Mouse (Mus musculus): ENCODE results near the gene Cep83. TPM values are rescaled to one million over a fixed set of nuclear protein-coding genes. Genes with fewer than 3 reads are reported as not detected.

Cep83 gene
- total RNA-seq, 2 experiments from 2014 or later = 33.8 to 36.8 TPM

DNA sequence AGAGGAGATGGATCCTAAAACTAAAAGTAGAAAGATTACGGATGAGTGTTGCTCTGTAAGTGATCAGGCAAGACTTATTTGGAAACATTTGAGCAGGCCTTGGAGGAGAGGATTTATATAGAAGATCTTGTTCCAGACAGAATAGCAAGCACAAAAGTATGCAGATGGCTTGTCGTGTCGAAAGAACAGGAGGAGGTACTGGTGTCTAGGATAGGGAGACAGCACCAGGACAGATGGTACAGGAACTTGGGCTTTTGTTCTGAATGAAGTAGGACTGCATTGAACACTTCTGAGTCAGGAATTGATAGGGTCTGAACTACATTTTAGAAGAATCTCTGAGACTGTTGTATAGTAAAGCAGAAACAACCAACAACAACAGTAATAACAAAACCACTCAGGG is 89.1 kb downstream of the Cep83 start:
- DNase-seq (ENCODE audit: low spot score in 2 of 2) = no peak

DNA sequence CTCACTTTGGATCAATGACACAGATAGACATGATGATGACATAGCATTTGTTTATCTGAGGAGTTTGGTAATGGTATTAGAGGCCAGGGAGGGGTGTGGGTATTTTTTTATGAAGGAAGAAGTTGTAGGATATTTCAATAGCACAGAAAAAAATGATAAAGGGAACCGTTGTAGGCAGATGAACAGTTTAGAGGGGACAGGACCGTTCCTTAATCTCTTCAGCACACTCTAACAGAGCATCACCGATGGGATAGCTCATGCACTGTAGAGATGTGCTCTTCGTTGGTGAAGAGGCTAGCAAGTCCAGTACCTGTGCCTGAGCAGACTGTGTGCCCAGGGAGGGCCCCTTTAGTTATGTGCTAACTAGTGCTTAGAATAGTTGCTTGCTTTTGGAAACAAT is 90.9 kb downstream of the Cep83 start:
- no peak for DNase-seq (ENCODE audit: low spot score in 2 of 2)

GRCm38 (mm10) chr10:94780618-94781262 is 92.3 kb downstream of the Cep83 start:
- no peak for DNase-seq (ENCODE audit: low spot score in 2 of 2)

- no peak for DNase-seq (ENCODE audit: low spot score in 2 of 2)
These were observed 100.8 kb downstream of the Cep83 start for GRCm38 (mm10) chr10:94789205-94789604.

DNA sequence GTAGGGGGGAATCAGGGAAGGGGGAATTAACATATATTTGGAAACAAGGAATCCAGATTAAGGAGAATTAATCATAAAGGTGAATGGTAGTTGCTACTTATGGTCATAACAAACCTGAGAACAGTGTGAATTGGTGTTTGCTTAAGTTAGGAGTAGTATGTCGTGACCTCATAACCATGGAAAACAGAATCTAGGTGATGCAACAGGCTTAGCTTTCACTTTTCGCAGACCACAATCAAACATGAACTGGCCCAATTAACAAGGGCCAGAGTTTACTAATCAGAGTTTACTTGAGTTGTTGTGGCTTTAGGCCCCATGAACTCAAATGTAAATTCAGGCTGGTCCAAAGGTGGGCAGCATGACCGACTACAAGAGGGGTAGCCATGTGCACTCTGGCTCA is 105.5 kb downstream of the Cep83 start:
- no peak for DNase-seq (ENCODE audit: low spot score in 2 of 2)

DNA sequence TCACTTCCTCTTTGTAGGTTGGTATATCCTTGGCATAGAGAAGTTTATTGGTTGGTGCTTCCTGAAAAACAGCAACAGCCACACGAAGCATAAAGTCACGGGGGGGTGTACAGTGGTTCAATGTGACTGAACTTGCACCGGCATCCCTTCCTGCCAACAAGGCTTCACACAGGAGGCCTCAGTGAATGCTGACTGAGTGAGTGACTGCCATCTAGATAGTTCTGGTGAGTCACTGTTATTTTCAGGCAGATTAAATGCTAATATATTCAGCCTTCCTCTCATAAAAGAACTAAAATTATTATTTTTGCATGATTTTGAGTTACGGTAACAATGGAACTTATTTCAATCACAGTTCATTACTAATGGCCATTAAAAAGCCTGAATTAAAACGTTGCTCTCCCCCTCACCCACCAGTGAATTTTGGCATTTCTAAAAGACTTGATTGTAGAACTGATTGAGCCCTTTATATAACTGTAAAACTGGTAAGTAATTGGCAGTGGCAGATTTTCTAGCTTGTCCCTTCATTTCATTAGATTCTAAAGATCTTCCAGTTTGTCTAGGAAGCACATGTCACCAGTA is 106.3 kb downstream of the Cep83 start:
- no peak for DNase-seq (ENCODE audit: low spot score in 2 of 2)

DNA sequence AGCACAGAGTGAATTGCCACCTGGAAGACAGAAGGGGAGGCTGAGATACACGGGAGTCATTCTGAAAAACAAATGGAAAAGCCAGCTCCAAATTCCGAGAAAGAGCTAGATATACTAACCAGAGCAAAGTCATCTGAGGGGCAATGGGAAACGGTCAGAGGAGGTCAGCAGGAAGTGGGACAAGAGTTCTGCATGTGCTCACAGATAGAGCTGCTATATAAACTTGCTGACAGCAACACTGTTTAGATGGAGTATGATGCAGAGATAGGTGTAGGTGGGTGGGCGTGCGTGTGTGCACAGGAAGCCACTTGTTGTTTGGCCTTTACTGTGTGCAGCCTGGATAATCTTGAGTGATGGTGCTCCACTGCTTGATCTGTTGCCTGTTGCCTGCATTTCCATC is 109.7 kb downstream of the Cep83 start:
- DNase-seq (ENCODE audit: low spot score in 2 of 2) = peak in 1 of 2 experiments; percentile 6

DNA sequence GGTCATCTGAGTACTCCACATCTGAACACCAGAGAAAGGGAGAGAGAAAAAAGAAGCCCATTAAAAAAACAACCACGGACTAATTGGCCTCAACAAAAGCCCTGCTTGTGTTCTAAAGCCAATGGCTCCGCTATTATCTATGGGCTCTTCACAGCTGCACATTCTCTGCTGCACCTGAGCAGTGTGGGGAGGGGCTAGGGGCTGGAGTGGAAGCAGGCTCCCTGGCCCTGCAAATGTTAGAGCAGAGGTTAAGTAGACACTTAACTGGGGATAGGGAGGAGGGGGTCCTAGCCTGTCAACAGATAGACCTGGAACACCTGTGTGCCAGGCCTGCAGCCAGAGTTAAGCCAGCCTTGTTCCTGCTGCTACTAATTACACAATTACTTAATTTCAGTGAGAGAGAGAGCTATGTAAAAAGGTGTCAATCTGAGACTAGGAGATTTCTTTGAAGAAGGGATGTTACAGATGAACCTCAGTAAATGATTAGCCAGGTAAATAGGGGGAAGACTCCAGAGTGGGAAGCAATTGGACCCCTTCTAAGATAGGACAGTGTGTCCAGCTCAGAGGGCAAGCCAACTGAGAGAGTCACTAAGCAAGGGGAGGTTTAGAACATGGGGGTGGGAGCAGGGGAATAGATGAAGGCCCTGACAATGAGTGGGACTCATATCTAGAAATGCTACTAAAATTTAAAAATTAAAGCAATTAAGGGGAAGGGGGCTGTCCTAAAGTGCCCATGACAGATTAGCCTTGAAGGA is 111.2 kb downstream of the Cep83 start:
- peak in 1 of 2 experiments; percentile 9 for DNase-seq (ENCODE audit: low spot score in 2 of 2)

DNA sequence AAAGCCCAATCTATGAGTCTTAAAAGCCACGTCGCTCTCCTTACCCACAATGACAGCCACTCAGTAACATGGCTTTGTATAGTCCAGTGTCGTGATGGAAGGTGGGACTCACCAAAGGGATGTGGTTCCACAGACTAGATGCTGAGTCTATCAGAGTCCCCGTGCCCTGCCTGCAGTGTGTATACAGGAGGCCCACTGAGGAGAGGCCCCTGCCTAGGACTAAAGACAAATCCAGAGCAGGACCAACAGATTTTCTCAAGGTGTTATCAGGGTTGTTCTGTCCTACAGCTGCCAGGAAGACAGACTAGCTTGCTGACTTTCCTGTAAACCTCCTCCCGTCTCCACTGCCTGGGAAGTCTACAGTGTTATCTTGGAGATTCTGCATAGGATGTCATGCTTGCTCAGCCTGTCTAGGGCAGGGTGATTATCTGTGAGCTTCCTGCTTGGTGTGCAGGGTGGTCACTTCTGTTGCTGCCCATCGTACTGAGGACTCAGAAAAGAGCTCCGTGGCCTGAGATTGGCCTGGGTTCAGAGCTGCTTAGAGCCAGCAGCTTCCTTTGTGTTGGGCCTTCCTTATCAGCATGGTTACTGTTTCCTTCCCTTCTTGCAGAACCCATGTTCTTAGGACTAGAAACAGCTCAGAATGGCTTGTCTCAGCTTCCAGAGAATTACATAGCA is 112.4 kb downstream of the Cep83 start:
- peak in 1 of 2 experiments; percentile 9 for DNase-seq (ENCODE audit: low spot score in 2 of 2)

GRCm38 (mm10) chr10:94804029-94804908 is 115.8 kb downstream of the Cep83 start:
- no peak for DNase-seq (ENCODE audit: low spot score in 2 of 2)

DNA sequence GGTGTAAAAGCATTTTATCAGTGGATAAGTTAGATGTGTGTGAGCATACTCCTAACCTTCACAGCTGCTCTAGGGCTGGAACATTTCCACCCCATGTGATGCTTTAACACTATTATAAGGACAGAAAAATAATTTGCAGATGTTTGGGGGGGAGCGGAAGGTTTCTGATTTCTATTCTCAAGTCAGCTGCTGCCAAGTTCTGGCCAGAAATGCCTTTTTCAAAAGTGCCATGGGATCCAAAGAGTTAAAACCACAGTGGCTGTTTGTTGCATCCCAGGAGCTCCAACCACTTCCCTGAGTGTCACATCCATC is 116.4 kb downstream of the Cep83 start:
- no peak for DNase-seq (ENCODE audit: low spot score in 2 of 2)

DNA sequence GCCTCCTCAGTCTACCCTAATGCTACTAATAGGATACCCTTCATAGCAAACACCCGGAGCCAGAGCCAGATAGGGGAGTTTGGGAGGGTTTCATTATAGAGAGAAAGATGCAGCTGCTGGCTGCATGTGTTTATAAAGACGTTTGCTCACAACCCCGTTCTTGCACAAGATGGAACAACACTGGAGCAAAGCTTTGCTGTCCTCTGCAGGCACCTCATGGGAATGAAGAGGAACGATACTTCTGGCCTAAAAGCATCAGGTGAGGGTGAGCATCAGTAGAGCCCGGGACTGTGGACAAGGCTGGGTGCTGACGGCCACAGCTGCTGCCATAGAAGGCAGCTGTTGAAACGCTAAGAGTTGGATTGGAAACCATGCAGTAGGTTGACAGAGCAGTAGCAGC is 118.9 kb downstream of the Cep83 start:
- DNase-seq (ENCODE audit: low spot score in 2 of 2) = no peak

DNA sequence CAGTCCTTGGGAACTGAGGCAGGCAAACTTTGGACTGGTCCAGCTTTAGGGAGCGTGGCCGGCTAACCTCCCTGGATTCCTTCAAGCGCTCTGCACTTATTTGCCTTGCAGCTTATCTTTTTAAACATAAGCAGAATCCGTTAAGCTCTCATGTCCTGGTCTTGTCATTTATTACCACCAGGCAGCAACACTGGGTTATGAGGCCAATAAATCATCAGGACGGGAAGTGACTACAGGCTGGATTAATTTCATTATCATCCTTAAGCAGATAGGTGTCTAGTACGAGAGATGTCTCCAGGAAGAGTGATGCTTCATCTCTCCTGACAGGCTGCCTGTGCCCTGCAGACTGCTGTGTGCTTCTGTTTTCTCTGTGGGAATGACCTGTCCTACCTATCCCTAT is 119.8 kb downstream of the Cep83 start:
- no peak for DNase-seq (ENCODE audit: low spot score in 2 of 2)

- no peak for DNase-seq (ENCODE audit: low spot score in 2 of 2)
These were observed 121.6 kb downstream of the Cep83 start for GRCm38 (mm10) chr10:94809946-94810472.

DNA sequence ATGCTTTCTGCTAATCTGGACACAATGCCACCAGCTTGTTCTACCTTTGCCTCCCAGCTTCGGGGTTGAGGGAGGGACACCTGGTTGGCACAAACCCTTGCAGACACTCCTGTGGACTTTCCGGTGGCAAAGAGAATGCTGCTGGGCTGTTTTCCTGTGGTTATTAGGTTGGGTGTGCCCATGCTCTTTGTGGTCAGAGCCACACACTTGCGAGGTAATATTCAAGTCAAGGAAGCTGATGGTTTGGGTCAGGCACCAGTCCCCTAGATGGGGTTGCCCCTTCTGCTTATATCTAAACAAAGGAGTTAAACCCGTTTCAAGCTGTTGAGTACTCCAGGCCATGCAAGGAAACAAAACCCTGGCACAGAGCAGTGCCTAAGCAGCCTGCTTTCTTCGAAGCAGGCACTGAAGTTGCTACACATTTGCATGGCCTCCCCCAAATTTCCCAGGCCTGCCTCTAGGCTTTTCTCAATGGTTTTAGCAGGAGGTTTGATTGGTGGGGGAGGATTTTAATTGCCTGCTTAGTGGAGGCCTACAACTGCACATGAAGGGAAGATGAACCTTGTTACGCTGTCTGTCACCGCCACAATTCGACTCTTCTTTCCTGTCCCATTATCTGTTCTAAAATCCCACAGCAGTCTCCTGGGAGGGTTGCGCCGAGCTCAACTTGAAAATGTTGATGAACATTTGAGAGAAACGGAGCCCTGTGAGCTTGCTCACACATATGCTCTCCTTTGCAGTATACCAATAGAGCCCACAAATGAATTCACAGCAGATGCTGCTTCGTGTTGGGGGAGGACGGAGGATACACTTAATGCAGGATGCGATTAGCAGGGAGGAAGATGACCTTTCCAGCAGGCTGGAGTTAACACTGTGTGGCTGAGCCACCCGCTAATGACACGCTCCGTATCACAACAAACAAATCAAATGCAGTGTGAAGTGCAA is 123.7 kb downstream of the Cep83 start:
- DNase-seq (ENCODE audit: low spot score in 2 of 2) = no peak

GRCm38 (mm10) chr10:94818127-94818526 is 129.7 kb downstream of the Cep83 start:
- DNase-seq (ENCODE audit: low spot score in 2 of 2) = no peak

DNA sequence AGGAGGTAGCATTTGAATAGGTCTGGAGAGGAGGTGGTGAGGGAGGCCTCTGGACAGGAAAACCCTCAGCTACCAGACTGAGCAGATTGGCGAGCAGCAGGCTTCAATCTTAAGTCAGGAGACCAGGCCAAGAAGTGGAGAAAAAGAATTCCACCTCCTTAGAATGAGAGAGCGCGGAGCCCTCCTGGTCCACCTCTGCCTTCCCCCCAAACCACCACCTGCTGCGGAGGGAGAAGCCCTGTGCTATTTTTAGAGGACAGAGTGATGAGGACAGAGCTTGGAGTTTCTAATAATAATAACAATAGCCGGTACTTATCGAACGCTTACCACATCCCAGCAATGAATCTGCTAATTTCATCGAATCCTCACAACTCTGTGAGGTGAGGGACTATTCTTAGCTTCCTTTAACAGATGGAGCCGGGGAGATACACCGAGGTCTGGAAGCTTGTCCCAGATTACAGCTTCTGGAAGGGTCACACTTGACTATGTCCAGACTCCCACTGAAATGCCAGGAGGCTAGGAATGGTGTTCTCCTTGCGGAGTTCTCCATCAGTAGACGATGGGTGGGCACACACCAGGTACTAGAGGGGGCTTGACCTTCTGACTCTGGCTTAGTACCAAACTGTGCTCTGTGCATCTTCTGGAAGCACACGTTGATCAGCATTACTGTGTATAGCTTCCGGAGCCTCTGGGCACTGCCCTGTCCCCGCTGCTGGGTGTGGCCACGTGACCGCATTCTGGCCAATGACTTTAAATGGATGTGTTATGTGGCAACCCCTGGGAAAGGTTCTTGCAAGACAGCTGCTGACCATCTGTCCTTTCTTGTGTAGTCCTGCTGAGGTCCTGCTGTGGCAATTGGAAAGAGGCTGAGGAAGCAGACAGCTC is 130.6 kb downstream of the Cep83 start:
- no peak for DNase-seq (ENCODE audit: low spot score in 2 of 2)

DNA sequence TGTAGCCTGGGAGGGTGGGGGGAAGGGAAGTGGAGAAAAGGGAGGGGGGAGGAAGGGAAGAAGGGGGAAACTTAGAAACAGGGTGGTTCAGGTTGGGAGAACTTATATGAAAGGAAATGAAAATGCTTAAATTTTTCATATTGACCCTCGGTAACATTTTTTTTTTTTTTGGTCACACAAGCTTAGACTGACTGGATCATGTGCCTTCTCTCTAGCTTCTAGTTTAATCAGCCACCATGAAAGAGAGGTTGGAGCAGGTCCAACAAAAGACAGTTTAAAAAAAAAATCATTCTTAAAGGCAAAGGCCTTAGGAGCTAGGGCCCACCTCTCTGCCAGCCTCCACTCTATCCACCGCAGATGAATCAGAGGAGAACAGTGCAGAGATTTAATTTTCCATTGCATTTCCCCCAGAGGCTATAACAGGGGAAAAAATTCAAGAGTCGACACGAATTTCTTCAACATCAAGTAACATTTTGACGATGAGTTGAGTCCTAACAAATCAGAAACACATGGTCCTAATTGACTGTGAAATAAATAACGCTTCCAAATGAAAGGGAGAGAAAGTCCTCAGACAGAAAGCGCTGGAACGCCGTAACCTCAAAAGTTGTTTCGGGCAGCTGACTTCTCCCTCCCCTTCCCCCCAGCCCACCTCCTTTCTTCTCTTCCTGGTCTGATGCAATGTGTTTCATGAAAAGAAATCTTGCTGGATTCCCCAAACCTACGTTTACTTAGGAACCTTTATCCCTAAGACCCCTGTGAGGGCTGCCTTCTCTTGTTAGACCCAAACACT is 135.7 kb downstream of the Cep83 start:
- DNase-seq (ENCODE audit: low spot score in 2 of 2) = no peak
